Mouse (Mus musculus) midbrain, embryonic 16.5 days (tissue): ENCODE measurements around the gene Nav2. TPM values are rescaled to one million over a fixed set of nuclear protein-coding genes. Genes with fewer than 3 reads are reported as not detected.
A peak's percentile ranks its signal among the peaks of the same experiment; 100 is the strongest.

ENCODE experiments used
- ATAC-seq: fragments of 200-750 bp; cut with Nextera tagmentation; 2 replicates; pipeline ENCODE4 v1.8.0; 2017; ENCODE audit warnings: moderate TSS enrichment
- H3K27ac ChIP-seq: fragments of 300-500 bp; sonication (generic); 2 replicates; pipeline ENCODE4 v1.5.1; 2014; ENCODE audit warnings: mild to moderate bottlenecking, low read length, mixed read lengths
- H3K27me3 ChIP-seq: fragments of 300-500 bp; sonication (generic); 2 replicates; pipeline ENCODE4 v1.6.1; 2014; ENCODE audit warnings: low read depth, low read length, mixed read lengths; ENCODE audit not compliant: control insufficient read depth, insufficient read depth
- H3K36me3 ChIP-seq: fragments of 300-500 bp; sonication (generic); 2 replicates; pipeline ENCODE4 v1.6.1; 2014; ENCODE audit warnings: mild to moderate bottlenecking, low read length, moderate library complexity, mixed read lengths; ENCODE audit not compliant: control insufficient read depth, insufficient read depth
- H3K4me1 ChIP-seq: fragments of 300-500 bp; sonication (generic); 2 replicates; pipeline ENCODE4 v1.6.1; 2014; ENCODE audit warnings: mild to moderate bottlenecking, low read length, mixed read lengths; ENCODE audit not compliant: control insufficient read depth, insufficient read depth
- H3K4me2 ChIP-seq: fragments of 300-500 bp; sonication (generic); 2 replicates; pipeline ENCODE4 v1.6.1; 2014; ENCODE audit warnings: mild to moderate bottlenecking, low read length, mixed read lengths
- H3K4me3 ChIP-seq: fragments of 300-500 bp; sonication (generic); 2 replicates; pipeline ENCODE4 v1.5.1; 2014; ENCODE audit warnings: low read depth, mild to moderate bottlenecking, low read length, moderate library complexity, mixed read lengths
- H3K9ac ChIP-seq: fragments of 300-500 bp; sonication (generic); 2 replicates; pipeline ENCODE4 v1.6.1; 2014; ENCODE audit warnings: low read depth, low read length, mixed read lengths
- H3K9me3 ChIP-seq: fragments of 300-500 bp; sonication (generic); replicated peaks from 2 replicates; pipeline ENCODE4 v1.6.1; 2014; ENCODE audit warnings: mild to moderate bottlenecking, low read length, mixed read lengths; ENCODE audit not compliant: control insufficient read depth, poor library complexity, severe bottlenecking
- WGBS: fragments of 180-500 bp; shearing (Covaris S2); extraction: QIAGEN DNeasy Blood & Tissue Kit; methylation state at CpG from one replicate; pipeline ENCODE4 v1.1.7; 2014; 5-methylcytosine and 5-hydroxymethylcytosine counted together
- polyA plus RNA-seq: library from polyadenylated mRNA; unstranded; fragments of >200 nt; fragmentation: Nextera tagmentation; extraction: Ambion mirVana; gene quantifications from 2 replicates; pipeline ENCODE4 v1.2.1, GENCODE M21; 2015

Gene Nav2
- polyA plus RNA-seq, 1 experiment from 2014 or later: 21.5 TPM

- 90% methylated on average over 5 of the region's 5 CpGs for WGBS
- 0 out of 2 replicates have a peak, but pooled peaks have one; percentile 27 for ATAC-seq
These were observed 650.4 kb downstream of the Nav2 start for GRCm38 (mm10) chr7:49558895-49559294.

GRCm38 (mm10) chr7:49560012-49560411 lies 651.5 kb downstream of the Nav2 start:
- Histone ChIP-seq H3K27me3 (no peaks in the 10 kb centered on the region), H3K4me2 (no peak overlapping the region), H3K9me3 (no peaks in the 10 kb centered on the region), H3K4me1 (no peaks in the 10 kb centered on the region), H3K27ac (no peak overlapping the region), H3K36me3 (peaks cover 2% of the 10 kb centered on the region), H3K9ac (no peak overlapping the region), H3K4me3 (no peak overlapping the region)
- ATAC-seq: no peak
- WGBS: 63% methylated on average over 4 of the region's 4 CpGs

More at GRCm38 (mm10) chr7:49558895-49559294, 650.4 kb downstream of the Nav2 start:
- Histone ChIP-seq H3K27ac (no peak overlapping the region), H3K9me3 (no peaks in the 10 kb centered on the region), H3K36me3 (no peaks in the 10 kb centered on the region; the same call in 1 of the 2 replicates), H3K9ac (no peak overlapping the region), H3K4me3 (no peak overlapping the region), H3K4me2 (no peak overlapping the region), H3K4me1 (no peaks in the 10 kb centered on the region), H3K27me3 (no peaks in the 10 kb centered on the region)

- no peak for ATAC-seq
- Histone ChIP-seq H3K36me3 (peaks cover 4% of the 10 kb centered on the region), H3K4me2 (no peak overlapping the region), H3K9me3 (no peaks in the 10 kb centered on the region), H3K4me3 (no peak overlapping the region), H3K27ac (no peak overlapping the region), H3K27me3 (no peaks in the 10 kb centered on the region), H3K4me1 (no peaks in the 10 kb centered on the region), H3K9ac (0 out of 2 replicates have a peak overlapping the region, but pooled peaks have one; percentile 5)
- 96% methylated on average over 4 of the region's 4 CpGs for WGBS
These were observed 653.9 kb downstream of the Nav2 start for GRCm38 (mm10) chr7:49562404-49562803.

GRCm38 (mm10) chr7:49562851-49563250 lies 654.3 kb downstream of the Nav2 start:
- 82% methylated on average over 8 of the region's 8 CpGs for WGBS
- H3K4me1 ChIP-seq: no peaks in the 10 kb centered on the region
- no peaks in the 10 kb centered on the region for H3K27me3 ChIP-seq
- no peak for ATAC-seq
- peaks cover 4% of the 10 kb centered on the region for H3K36me3 ChIP-seq
- H3K4me2 ChIP-seq: no peak overlapping the region
- H3K4me3 ChIP-seq: no peak overlapping the region
- no peaks in the 10 kb centered on the region for H3K9me3 ChIP-seq
- 0 out of 2 replicates have a peak overlapping the region, but pooled peaks have one; percentile 5 for H3K9ac ChIP-seq
- no peak overlapping the region for H3K27ac ChIP-seq

GRCm38 (mm10) chr7:49565084-49565483 lies 656.6 kb downstream of the Nav2 start:
- Histone ChIP-seq H3K4me1 (no peaks in the 10 kb centered on the region), H3K4me2 (no peak overlapping the region), H3K9ac (no peak overlapping the region), H3K27ac (no peak overlapping the region), H3K27me3 (no peaks in the 10 kb centered on the region), H3K9me3 (no peaks in the 10 kb centered on the region), H3K4me3 (no peak overlapping the region), H3K36me3 (peaks cover 4% of the 10 kb centered on the region; the same call in 1 of the 2 replicates)
- ATAC-seq: no peak
- WGBS: 92% methylated on average over 11 of the region's 11 CpGs

- no peak overlapping the region for H3K9ac ChIP-seq
- no peak overlapping the region for H3K4me3 ChIP-seq
- H3K36me3 ChIP-seq: peaks cover 4% of the 10 kb centered on the region; the same call in 1 of the 2 replicates
- H3K4me1 ChIP-seq: no peaks in the 10 kb centered on the region
- 87% methylated on average over 11 of the region's 11 CpGs for WGBS
- H3K9me3 ChIP-seq: no peaks in the 10 kb centered on the region
- no peak for ATAC-seq
- no peak overlapping the region for H3K4me2 ChIP-seq
- H3K27me3 ChIP-seq: no peaks in the 10 kb centered on the region
- no peak overlapping the region for H3K27ac ChIP-seq
These were observed 657.3 kb downstream of the Nav2 start for GRCm38 (mm10) chr7:49565798-49566197.

- Histone ChIP-seq H3K9me3 (no peaks in the 10 kb centered on the region), H3K27me3 (no peaks in the 10 kb centered on the region)
- WGBS: 84% methylated on average over 13 of the region's 13 CpGs
These were observed 659.0 kb downstream of the Nav2 start for GRCm38 (mm10) chr7:49567346-49568034.

GRCm38 (mm10) chr7:49569646-49570045 lies 661.1 kb downstream of the Nav2 start:
- no peak overlapping the region for H3K27ac ChIP-seq
- no peak for ATAC-seq

More at GRCm38 (mm10) chr7:49567346-49568034, 659.0 kb downstream of the Nav2 start:
- Histone ChIP-seq H3K4me1 (no peaks in the 10 kb centered on the region), H3K4me2 (no peak overlapping the region), H3K27ac (no peak overlapping the region), H3K4me3 (no peak overlapping the region), H3K36me3 (peaks cover 4% of the 10 kb centered on the region; the same call in 1 of the 2 replicates), H3K9ac (no peak overlapping the region)
- ATAC-seq: no peak

GRCm38 (mm10) chr7:49571606-49572005 lies 663.1 kb downstream of the Nav2 start:
- no peaks in the 10 kb centered on the region for H3K9me3 ChIP-seq
- H3K27me3 ChIP-seq: no peaks in the 10 kb centered on the region
- H3K27ac ChIP-seq: no peak overlapping the region
- WGBS: 97% methylated on average over 2 of the region's 2 CpGs
- H3K9ac ChIP-seq: no peak overlapping the region
- no peak overlapping the region for H3K4me2 ChIP-seq
- peaks cover 13% of the 10 kb centered on the region for H3K36me3 ChIP-seq
- no peak overlapping the region for H3K4me3 ChIP-seq
- no peak for ATAC-seq
- H3K4me1 ChIP-seq: no peaks in the 10 kb centered on the region

More at GRCm38 (mm10) chr7:49569646-49570045, 661.1 kb downstream of the Nav2 start:
- Histone ChIP-seq H3K4me2 (no peak overlapping the region), H3K9ac (no peak overlapping the region), H3K27me3 (no peaks in the 10 kb centered on the region), H3K36me3 (peaks cover 6% of the 10 kb centered on the region; the same call in 1 of the 2 replicates), H3K9me3 (no peaks in the 10 kb centered on the region), H3K4me3 (no peak overlapping the region), H3K4me1 (no peaks in the 10 kb centered on the region)
- WGBS: 45% methylated on average over 7 of the region's 7 CpGs
